Mouse (Mus musculus): ENCODE measurements around the gene Msh2.

The Msh2 gene

GRCm38 (mm10) chr17:87700101-87700500 is 28.0 kb downstream of the Msh2 start:
- no peak for DNase-seq (ENCODE audit: low spot score)

- DNase-seq (ENCODE audit: low spot score), result no peak
Observed at GRCm38 (mm10) chr17:87724727-87725126, 52.6 kb downstream of the Msh2 start.

GRCm38 (mm10) chr17:87726489-87727356 is 54.6 kb downstream of the Msh2 start:
- DNase-seq (ENCODE audit: low spot score), result no peak

- no peak for DNase-seq (ENCODE audit: low spot score)
Observed at GRCm38 (mm10) chr17:87731962-87732361, 59.8 kb downstream of the Msh2 start.

- DNase-seq (ENCODE audit: low spot score), result no peak
Observed at GRCm38 (mm10) chr17:87734471-87734870, 62.3 kb downstream of the Msh2 start.

- DNase-seq (ENCODE audit: low spot score), result no peak
Observed at GRCm38 (mm10) chr17:87737144-87737543, 65.0 kb downstream of the Msh2 start.

GRCm38 (mm10) chr17:87739835-87740234 is 67.7 kb downstream of the Msh2 start:
- no peak for DNase-seq (ENCODE audit: low spot score)

GRCm38 (mm10) chr17:87744985-87745925 is 73.1 kb downstream of the Msh2 start:
- DNase-seq (ENCODE audit: low spot score), result no peak

GRCm38 (mm10) chr17:87745926-87746888 is 74.1 kb downstream of the Msh2 start:
- no peak for DNase-seq (ENCODE audit: low spot score)

GRCm38 (mm10) chr17:87760315-87760714 is 88.2 kb downstream of the Msh2 start:
- no peak for DNase-seq (ENCODE audit: low spot score)

GRCm38 (mm10) chr17:87763146-87763545 is 91.0 kb downstream of the Msh2 start:
- DNase-seq (ENCODE audit: low spot score), result peak; percentile 6

- no peak for DNase-seq (ENCODE audit: low spot score)
Observed at GRCm38 (mm10) chr17:87765031-87765430, 92.9 kb downstream of the Msh2 start.

- no peak for DNase-seq (ENCODE audit: low spot score)
Observed at GRCm38 (mm10) chr17:87766888-87767287, 94.8 kb downstream of the Msh2 start.

GRCm38 (mm10) chr17:87770766-87771165 is 98.6 kb downstream of the Msh2 start:
- DNase-seq (ENCODE audit: low spot score), result no peak

GRCm38 (mm10) chr17:87773175-87773574 is 101.0 kb downstream of the Msh2 start:
- no peak for DNase-seq (ENCODE audit: low spot score)
